Mouse (Mus musculus): ENCODE results near the gene Prf1.

GRCm38 (mm10) chr10:61277051-61277450 is 20.6 kb upstream of the Prf1 start:
- TF ChIP-seq CTCF (IDR thresholded peaks at IDR 0.05; ENCODE audit: control insufficient read depth, insufficient read depth, insufficient read length): no peak
- no peak for TF ChIP-seq FOSL1 (IDR thresholded peaks at IDR 0.05; ENCODE audit: insufficient read depth, low read length, poor library complexity, severe bottlenecking)
- TF ChIP-seq MYOD1 (IDR thresholded peaks at IDR 0.05; ENCODE audit: control insufficient read depth, insufficient read length, low read depth): no peak
- no peak for TF ChIP-seq MYOG (IDR thresholded peaks at IDR 0.05; ENCODE audit: control insufficient read depth, extremely low read depth, insufficient read length)
- TF ChIP-seq CEBPB (IDR thresholded peaks at IDR 0.05; ENCODE audit: low read depth): no peak
- TF ChIP-seq MAX (IDR thresholded peaks at IDR 0.05): no peak
